21 mouse cellular contexts compared by ENCODE assay signal in genomic region chr19:22120976-22121375, GRCm38 (mm10). TPM values are rescaled to one million over a fixed set of nuclear protein-coding genes. Genes with fewer than 3 reads are reported as not detected.
DNase-seq lines count a peak whose midpoint lies in the region; ATAC-seq and TF ChIP-seq lines count a peak whose summit lies in the region.
"Had no signal": no experiment of that assay in that cellular context is flagged by ENCODE, and none has a peak within 500 bp of the region (broad histone marks: within the 10 kb centered on the region; RNA-seq: fewer than 3 reads in every experiment).

No protein-coding gene starts in this region.

- H3K4me1 ChIP-seq in midbrain, postnatal 0 days (ENCODE audit: insufficient read depth, low read length) = no peaks in the 10 kb centered on the region
- H3K4me1 ChIP-seq in midbrain, embryonic 15.5 days = no peaks in the 10 kb centered on the region

- H3K27me3 ChIP-seq in midbrain, postnatal 0 days (ENCODE audit: insufficient read depth, low read length) = no peaks in the 10 kb centered on the region
- H3K27me3 ChIP-seq in midbrain, embryonic 15.5 days (replicated peaks) = no peaks in the 10 kb centered on the region
- H3K27me3 ChIP-seq: CH12.LX had no signal

- no peak overlapping the region for H3K9ac ChIP-seq in midbrain, postnatal 0 days (replicated peaks; ENCODE audit: low read length, poor library complexity, severe bottlenecking)
- no peak overlapping the region for H3K9ac ChIP-seq in midbrain, embryonic 15.5 days

- no peaks in the 10 kb centered on the region for H3K9me3 ChIP-seq in midbrain, postnatal 0 days (ENCODE audit: low read length)
- no peaks in the 10 kb centered on the region for H3K9me3 ChIP-seq in midbrain, embryonic 15.5 days
- H3K9me3 ChIP-seq: G1E had no signal

- DNase-seq in cerebellum, postnatal 10 days = peak; percentile 46 to 62
- DNase-seq in cerebellum, adult 9-11 months = no peak
- peak; percentile 30 to 55 for DNase-seq in cerebellum, postnatal 14 days
- DNase-seq in cerebellum, adult 18-20 months = no peak
- peak; percentile 21 for DNase-seq in midbrain, postnatal 0 days (ENCODE audit: low spot score)
- DNase-seq: adrenal gland, adult 2 months; adrenal gland, adult 8-10 months; adrenal gland, postnatal 10 days; adrenal gland, postnatal 14 days; adrenal gland, postnatal 25 days; adrenal gland, postnatal 36 days; B cell, adult 2 months; cerebellum, adult 11 months; cerebellum, adult 11-12 months had no signal

- no peak overlapping the region for H3K27ac ChIP-seq in midbrain, postnatal 0 days (ENCODE audit: low read depth, low read length)
- H3K27ac ChIP-seq in midbrain, embryonic 15.5 days = no peak overlapping the region

- no peak overlapping the region for H3K4me2 ChIP-seq in midbrain, postnatal 0 days (ENCODE audit: low read depth, low read length, poor library complexity, severe bottlenecking)
- no peak overlapping the region for H3K4me2 ChIP-seq in midbrain, embryonic 15.5 days

- TF ChIP-seq CTCF in midbrain, postnatal 0 days (IDR thresholded peaks at IDR 0.05) = no peak

- ATAC-seq in midbrain, postnatal 0 days (ENCODE audit: low FRiP score) = no peak
- no peak for ATAC-seq in midbrain, embryonic 15.5 days (replicated peaks)
- ATAC-seq: activated CD4-positive, CD25-positive, alpha-beta regulatory T cell, adult 4 months; CD4-positive, CD25-positive, alpha-beta regulatory T cell, adult 4 months; Patski had no signal

- WGBS in midbrain, postnatal 0 days = 92% methylated on average over 2 of the region's 2 CpGs
- 79% methylated on average over 2 of the region's 2 CpGs for WGBS in midbrain, embryonic 15.5 days

- H3K36me3 ChIP-seq in midbrain, postnatal 0 days (ENCODE audit: insufficient read depth, low read length) = no peaks in the 10 kb centered on the region
- no peaks in the 10 kb centered on the region for H3K36me3 ChIP-seq in midbrain, embryonic 15.5 days (replicated peaks)
- H3K36me3 ChIP-seq: G1E had no signal

- no peak overlapping the region for H3K4me3 ChIP-seq in midbrain, postnatal 0 days (ENCODE audit: low read depth, low read length)
- no peak overlapping the region for H3K4me3 ChIP-seq in midbrain, embryonic 15.5 days

RNA-seq across cellular contexts. Expression of gene Trpm3, which starts 17.9 kb away (rescaled TPM):
- 64.7 and 65.8 TPM in 2 replicates for total RNA-seq in midbrain, postnatal 0 days (2014; rRNA removed)
- polyA plus RNA-seq in midbrain, postnatal 0 days (2015; fragmentation: Nextera tagmentation; extraction: Ambion mirVana) = 15.0 and 19.1 TPM in 2 replicates
- polyA plus RNA-seq in midbrain, embryonic 15.5 days (2015; fragmentation: Nextera tagmentation; extraction: Ambion mirVana) = 24.3 and 28.5 TPM in 2 replicates
- total RNA-seq: MEL had no signal
- polyA plus RNA-seq: G1E had no signal

Comparison
In these comparisons a context has a peak if more than half of its experiments do, and no peak if none do; other contexts are left out.
1. DNase-seq: peak in cerebellum, postnatal 10 days (2 of 2), cerebellum, postnatal 14 days (2 of 2) and midbrain, postnatal 0 days (single experiment); none in cerebellum, adult 9-11 months (single experiment) and cerebellum, adult 18-20 months (0 of 2).